Mouse (Mus musculus): ENCODE data around the gene Kars.

Gene Kars

GRCm38 (mm10) chr8:111978147-111978546 is 33.0 kb downstream of the Kars start:
- no peak for DNase-seq (ENCODE audit: low spot score)

- DNase-seq (ENCODE audit: low spot score): no peak
Measured at GRCm38 (mm10) chr8:111976326-111976725, 34.8 kb downstream of the Kars start.

- no peak for DNase-seq (ENCODE audit: low spot score)
Measured at GRCm38 (mm10) chr8:111975706-111976105, 35.4 kb downstream of the Kars start.

- no peak for DNase-seq (ENCODE audit: low spot score)
Measured at GRCm38 (mm10) chr8:111974138-111974537, 37.0 kb downstream of the Kars start.

GRCm38 (mm10) chr8:111968991-111969390 is 42.1 kb downstream of the Kars start:
- DNase-seq (ENCODE audit: low spot score): no peak

- no peak for DNase-seq (ENCODE audit: low spot score)
Measured at GRCm38 (mm10) chr8:111968541-111968940, 42.6 kb downstream of the Kars start.

- DNase-seq (ENCODE audit: low spot score): no peak
Measured at GRCm38 (mm10) chr8:111967246-111967870, 43.8 kb downstream of the Kars start.

GRCm38 (mm10) chr8:111964849-111965561 is 46.1 kb downstream of the Kars start:
- DNase-seq (ENCODE audit: low spot score): no peak

- no peak for DNase-seq (ENCODE audit: low spot score)
Measured at GRCm38 (mm10) chr8:111964351-111964750, 46.8 kb downstream of the Kars start.

GRCm38 (mm10) chr8:111963546-111963945 is 47.6 kb downstream of the Kars start:
- DNase-seq (ENCODE audit: low spot score): no peak

- no peak for DNase-seq (ENCODE audit: low spot score)
Measured at GRCm38 (mm10) chr8:111963091-111963490, 48.0 kb downstream of the Kars start.

- no peak for DNase-seq (ENCODE audit: low spot score)
Measured at GRCm38 (mm10) chr8:111962589-111962988, 48.5 kb downstream of the Kars start.

- DNase-seq (ENCODE audit: low spot score): no peak
Measured at GRCm38 (mm10) chr8:111961330-111961729, 49.8 kb downstream of the Kars start.

GRCm38 (mm10) chr8:111960591-111961321 is 50.4 kb downstream of the Kars start:
- peak; percentile 44 for DNase-seq (ENCODE audit: low spot score)

GRCm38 (mm10) chr8:111957231-111957630 is 53.9 kb downstream of the Kars start:
- no peak for DNase-seq (ENCODE audit: low spot score)

GRCm38 (mm10) chr8:111955879-111956278 is 55.2 kb downstream of the Kars start:
- no peak for DNase-seq (ENCODE audit: low spot score)

- no peak for DNase-seq (ENCODE audit: low spot score)
Measured at GRCm38 (mm10) chr8:111954844-111955594, 56.1 kb downstream of the Kars start.

GRCm38 (mm10) chr8:111951936-111952335 is 59.2 kb downstream of the Kars start:
- DNase-seq (ENCODE audit: low spot score): no peak

GRCm38 (mm10) chr8:111951317-111951716 is 59.8 kb downstream of the Kars start:
- no peak for DNase-seq (ENCODE audit: low spot score)

GRCm38 (mm10) chr8:111950846-111951245 is 60.3 kb downstream of the Kars start:
- no peak for DNase-seq (ENCODE audit: low spot score)

GRCm38 (mm10) chr8:111947954-111948353 is 63.2 kb downstream of the Kars start:
- DNase-seq (ENCODE audit: low spot score): no peak

- DNase-seq (ENCODE audit: low spot score): no peak
Measured at GRCm38 (mm10) chr8:111947144-111947543, 64.0 kb downstream of the Kars start.

Data from MN1 (cell line).